Mouse (Mus musculus): ENCODE measurements at regions not wholly inside any gene's neighbourhood (a gene's known extent, or its start where the extent isn't known, plus 50 kb on each side); places are given as distances from the start of the nearest gene placed in this dataset.

- Histone ChIP-seq H3K9ac (no peak overlapping the region), H3K9me3 (replicated peaks) (no peaks in the 10 kb centered on the region), H3K27me3 (no peaks in the 10 kb centered on the region), H3K4me3 (no peak overlapping the region), H3K36me3 (no peaks in the 10 kb centered on the region), H3K27ac (no peak overlapping the region), H3K4me2 (replicated peaks) (no peak overlapping the region), H3K4me1 (no peaks in the 10 kb centered on the region)
- WGBS: 73% methylated on average over 6 of the region's 6 CpGs
- no peak for ATAC-seq (ENCODE audit: low FRiP score)
Observed at GRCm38 (mm10) chr12:43827901-43828300, 382.2 kb downstream of the Dnajb9 start.

DNA sequence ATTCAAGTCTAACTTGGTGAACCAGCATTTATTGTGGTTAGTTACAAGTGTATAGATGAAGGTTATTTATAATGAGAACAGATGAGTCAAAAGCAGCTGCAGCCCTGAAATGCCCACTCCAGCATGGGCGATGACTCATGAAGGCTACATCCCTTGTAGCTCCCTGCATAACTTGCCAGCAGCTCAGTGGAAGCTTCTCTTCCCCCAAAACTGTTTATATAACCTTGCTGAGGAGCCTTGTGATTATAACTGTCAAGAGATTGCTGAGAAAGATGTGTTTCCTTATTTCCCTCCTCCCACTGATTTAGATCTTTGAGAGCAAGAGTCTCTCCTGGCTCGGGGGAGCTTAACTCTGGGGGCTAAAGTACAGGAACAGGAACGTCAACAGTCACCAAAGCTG lies 382.8 kb downstream of the Dnajb9 start:
- no peak overlapping the region for H3K27ac ChIP-seq
- no peaks in the 10 kb centered on the region for H3K4me1 ChIP-seq
- H3K9me3 ChIP-seq (replicated peaks): no peaks in the 10 kb centered on the region
- no peaks in the 10 kb centered on the region for H3K27me3 ChIP-seq
- no peak for ATAC-seq (ENCODE audit: low FRiP score)
- no peaks in the 10 kb centered on the region for H3K36me3 ChIP-seq
- WGBS: 62% methylated on average over 3 of the region's 3 CpGs
- no peak overlapping the region for H3K4me3 ChIP-seq
- H3K9ac ChIP-seq: no peak overlapping the region
- no peak overlapping the region for H3K4me2 ChIP-seq (replicated peaks)

DNA sequence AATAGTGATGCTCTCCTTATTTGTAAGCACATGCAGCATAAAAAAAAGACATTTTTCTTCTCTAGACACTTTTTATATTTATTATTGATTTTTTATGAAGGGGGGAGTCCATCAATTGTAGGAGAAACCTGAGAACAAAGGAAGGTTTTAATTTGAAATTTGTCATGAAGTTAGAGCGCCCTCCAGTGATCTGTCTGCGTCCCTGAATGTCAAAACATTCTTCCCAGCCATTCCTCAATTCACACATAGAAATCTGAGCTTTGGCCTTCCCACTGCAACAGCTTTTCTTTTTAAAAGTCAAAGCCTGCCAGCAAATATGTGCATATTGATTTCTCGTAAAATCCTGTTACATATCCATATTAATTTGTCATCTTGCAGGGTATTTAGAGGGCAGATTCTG lies 396.6 kb downstream of the Dnajb9 start:
- 14% methylated on average over 3 of the region's 3 CpGs for WGBS
- H3K9me3 ChIP-seq (replicated peaks): no peaks in the 10 kb centered on the region
- no peak overlapping the region for H3K27ac ChIP-seq
- no peak overlapping the region for H3K4me2 ChIP-seq (replicated peaks)
- H3K9ac ChIP-seq: no peak overlapping the region
- H3K27me3 ChIP-seq: no peaks in the 10 kb centered on the region
- H3K4me1 ChIP-seq: no peaks in the 10 kb centered on the region
- H3K36me3 ChIP-seq: no peaks in the 10 kb centered on the region
- H3K4me3 ChIP-seq: no peak overlapping the region
- no peak for ATAC-seq (ENCODE audit: low FRiP score)

DNA sequence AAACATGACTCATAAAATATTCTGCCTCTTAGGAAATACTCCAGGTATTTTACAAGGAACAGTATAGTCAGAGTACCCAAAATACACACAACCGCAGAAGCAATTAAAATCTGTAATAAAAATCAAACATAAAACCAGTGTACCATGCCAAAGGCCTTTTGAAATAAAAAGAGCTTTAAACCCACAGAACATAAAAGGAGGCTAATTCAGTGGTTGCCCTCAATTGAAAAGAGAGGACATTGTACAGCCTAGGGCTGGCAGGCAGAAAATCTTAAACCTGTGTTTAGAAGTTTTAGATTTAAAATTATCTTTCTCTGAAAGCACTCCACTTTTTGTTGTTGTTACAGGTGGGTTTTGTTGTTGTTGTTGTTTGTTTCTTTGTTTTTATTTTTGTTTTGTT lies 437.4 kb downstream of the Dnajb9 start:
- no peak overlapping the region for H3K4me2 ChIP-seq (replicated peaks)
- H3K9me3 ChIP-seq (replicated peaks): no peaks in the 10 kb centered on the region
- H3K4me3 ChIP-seq: no peak overlapping the region
- H3K36me3 ChIP-seq: no peaks in the 10 kb centered on the region
- WGBS: 96% methylated on average over 1 of the region's 1 CpGs
- no peak for ATAC-seq (ENCODE audit: low FRiP score)
- no peak overlapping the region for H3K27ac ChIP-seq
- H3K27me3 ChIP-seq: no peaks in the 10 kb centered on the region
- no peak overlapping the region for H3K9ac ChIP-seq
- H3K4me1 ChIP-seq: no peaks in the 10 kb centered on the region

DNA sequence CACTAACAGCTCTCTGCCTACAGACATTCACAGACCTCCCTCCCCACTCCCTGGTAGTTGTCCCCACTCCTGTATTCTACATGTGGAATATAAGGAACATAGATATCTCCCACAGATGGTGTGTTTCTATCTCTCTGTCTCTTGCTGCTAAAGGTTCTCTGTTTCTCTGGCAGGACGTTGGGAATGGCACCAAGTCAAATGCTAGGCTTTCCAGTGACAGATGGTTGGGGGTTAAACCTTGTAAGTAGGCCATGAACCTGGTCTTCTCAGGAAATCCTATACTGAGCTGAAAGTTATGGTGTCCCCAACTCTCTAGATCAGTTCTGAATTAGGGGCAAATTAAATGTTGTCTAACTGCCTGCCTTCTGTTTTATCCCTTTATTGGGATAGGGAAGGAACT lies 448.0 kb downstream of the Dnajb9 start:
- Histone ChIP-seq H3K9ac (no peak overlapping the region), H3K4me3 (no peak overlapping the region), H3K36me3 (no peaks in the 10 kb centered on the region), H3K4me2 (replicated peaks) (no peak overlapping the region), H3K27me3 (no peaks in the 10 kb centered on the region), H3K27ac (no peak overlapping the region), H3K9me3 (replicated peaks) (no peaks in the 10 kb centered on the region), H3K4me1 (no peaks in the 10 kb centered on the region)
- ATAC-seq (ENCODE audit: low FRiP score): no peak
- WGBS: 66% methylated on average over 1 of the region's 1 CpGs
